Mouse (Mus musculus) ES-Bruce4 (cell line): ENCODE results near the gene Arhgef10l.

ENCODE experiments used
- CTCF ChIP-seq: IDR thresholded peaks from one replicate; pipeline ENCODE4 v1.8.1; 2011; ENCODE audit warnings: low read depth, low read length
- POLR2A ChIP-seq: IDR thresholded peaks from one replicate; pipeline ENCODE4 v1.8.1; 2011; ENCODE audit warnings: low read length; ENCODE audit not compliant: insufficient read depth

- no peak for TF ChIP-seq CTCF
- TF ChIP-seq POLR2A: no peak
Observed at GRCm38 (mm10) chr4:140630651-140631241, 35.1 kb downstream of the Arhgef10l start.
